Mouse (Mus musculus) cerebellum, adult 2 months (tissue): ENCODE measurements around the gene Stpg3.

ENCODE experiments used
- CTCF ChIP-seq: fragments of 200-500 bp; IDR thresholded peaks from 2 replicates; pipeline ENCODE4 v1.5.1; 2011; ENCODE audit warnings: low read depth, mild to moderate bottlenecking, control low read depth, low read length, moderate library complexity, borderline replicate concordance; ENCODE audit not compliant: insufficient read depth
- POLR2A ChIP-seq: fragments of 200-500 bp; IDR thresholded peaks from 2 replicates; pipeline ENCODE4 v1.6.1; 2011; ENCODE audit warnings: low read length, control low read depth, borderline replicate concordance; ENCODE audit not compliant: insufficient read depth

GRCm38 (mm10) chr2:25252331-25252730 is 37.9 kb upstream of the Stpg3 start:
- peak; percentile 45; the same call in 1 of the 2 replicates for TF ChIP-seq CTCF
- TF ChIP-seq POLR2A = no peak
